In the genomic region with DNA sequence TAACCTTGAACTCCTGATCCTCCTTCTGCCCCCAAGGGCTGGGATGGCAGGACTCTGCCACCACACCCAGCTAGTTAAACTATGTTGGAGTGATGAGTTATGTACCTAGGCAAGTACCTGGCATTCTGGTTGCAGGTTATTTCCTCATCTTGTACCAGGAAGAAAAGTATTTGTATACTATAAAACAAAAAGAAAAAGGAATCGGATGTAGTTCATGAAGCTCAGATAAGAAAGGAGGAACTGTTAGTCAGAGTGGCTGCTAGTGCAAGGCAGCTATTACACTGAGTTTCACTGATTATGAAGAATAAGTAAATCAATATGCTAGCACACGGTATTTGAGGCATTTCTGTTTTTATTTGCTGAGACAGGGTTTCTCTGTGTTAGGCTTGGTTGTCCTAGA, we compare ENCODE assay signal across 30 mouse cellular contexts. TPM values are rescaled to one million over a fixed set of nuclear protein-coding genes. Genes with fewer than 3 reads are reported as not detected.
DNase-seq lines count a peak whose midpoint lies in the region; ATAC-seq and TF ChIP-seq lines count a peak whose summit lies in the region.
"Had no signal": no experiment of that assay in that cellular context is flagged by ENCODE, and none has a peak within 500 bp of the region (broad histone marks: within the 10 kb centered on the region; RNA-seq: fewer than 3 reads in every experiment).

No protein-coding gene starts in this region.

- H3K9me3 ChIP-seq in heart, embryonic 12.5 days (replicated peaks), result no peaks in the 10 kb centered on the region
- no peaks in the 10 kb centered on the region for H3K9me3 ChIP-seq in lung, embryonic 14.5 days (ENCODE audit: low read depth, low read length)
- H3K9me3 ChIP-seq in stomach, embryonic 16.5 days (replicated peaks; ENCODE audit: control insufficient read depth, low read length), result no peaks in the 10 kb centered on the region
- H3K9me3 ChIP-seq: heart, embryonic 15.5 days; liver, embryonic 12.5 days; lung, embryonic 15.5 days; stomach, embryonic 15.5 days had no signal

- no peak overlapping the region for H3K4me2 ChIP-seq in heart, embryonic 12.5 days
- H3K4me2 ChIP-seq in lung, embryonic 14.5 days, result peak overlapping the region; percentile 20; the same call in 1 of the 2 replicates
- peak overlapping the region; percentile 30 for H3K4me2 ChIP-seq in stomach, embryonic 16.5 days (ENCODE audit: low read depth, low read length)
- H3K4me2 ChIP-seq: liver, embryonic 12.5 days had no signal

- 75% methylated on average over 2 of the region's 2 CpGs for WGBS in heart, embryonic 12.5 days
- 79% methylated on average over 2 of the region's 2 CpGs for WGBS in lung, embryonic 14.5 days
- 56% methylated on average over 2 of the region's 2 CpGs for WGBS in stomach, embryonic 16.5 days

- no peak for ATAC-seq in heart, embryonic 12.5 days (ENCODE audit: insufficient number of reproducible peaks, low FRiP score)
- no peak for ATAC-seq in lung, embryonic 14.5 days (ENCODE audit: insufficient read depth)
- no peak for ATAC-seq in stomach, embryonic 16.5 days (ENCODE audit: insufficient read depth, low FRiP score)
- ATAC-seq: activated CD4-positive, CD25-positive, alpha-beta regulatory T cell, adult 4 months; forebrain, embryonic 16.5 days; hindbrain, embryonic 16.5 days; liver, embryonic 12.5 days; midbrain, embryonic 16.5 days had no signal

- peaks cover 18% of the 10 kb centered on the region for H3K4me1 ChIP-seq in heart, embryonic 12.5 days (replicated peaks)
- peaks cover 11% of the 10 kb centered on the region for H3K4me1 ChIP-seq in lung, embryonic 14.5 days (ENCODE audit: insufficient read depth)
- H3K4me1 ChIP-seq in stomach, embryonic 16.5 days (ENCODE audit: control insufficient read depth, insufficient read depth, low read length), result peaks cover 14% of the 10 kb centered on the region

- intact Hi-C loops in left cerebral cortex, postnatal 14 days (cut with DNase I), result no loop called here

- H3K27me3 ChIP-seq in heart, embryonic 12.5 days (replicated peaks), result no peaks in the 10 kb centered on the region
- H3K27me3 ChIP-seq in lung, embryonic 14.5 days (ENCODE audit: insufficient read depth, low read length), result no peaks in the 10 kb centered on the region
- no peaks in the 10 kb centered on the region for H3K27me3 ChIP-seq in stomach, embryonic 16.5 days (ENCODE audit: control insufficient read depth, insufficient read depth, low read length)
- H3K27me3 ChIP-seq: heart, embryonic 15.5 days; liver, embryonic 12.5 days; lung, embryonic 15.5 days; stomach, embryonic 15.5 days had no signal

- H3K36me3 ChIP-seq in heart, embryonic 12.5 days, result peaks cover 16% of the 10 kb centered on the region
- H3K36me3 ChIP-seq in lung, embryonic 14.5 days (ENCODE audit: insufficient read depth), result peaks cover 31% of the 10 kb centered on the region
- no peaks in the 10 kb centered on the region for H3K36me3 ChIP-seq in stomach, embryonic 16.5 days (ENCODE audit: control insufficient read depth, insufficient read depth, low read length)
- H3K36me3 ChIP-seq: stomach, embryonic 15.5 days had no signal

- H3K4me3 ChIP-seq in heart, embryonic 12.5 days, result no peak overlapping the region
- H3K4me3 ChIP-seq in lung, embryonic 14.5 days (ENCODE audit: low read depth, low read length), result no peak overlapping the region
- H3K4me3 ChIP-seq in stomach, embryonic 16.5 days (replicated peaks; ENCODE audit: low read length), result 0 out of 2 replicates have a peak overlapping the region, but pooled peaks have one; percentile 5
- H3K4me3 ChIP-seq: heart, adult 2 months; heart, embryonic 15.5 days; liver, embryonic 12.5 days; stomach, embryonic 15.5 days had no signal

- no peak overlapping the region for H3K9ac ChIP-seq in heart, embryonic 12.5 days
- no peak overlapping the region for H3K9ac ChIP-seq in lung, embryonic 14.5 days
- H3K9ac ChIP-seq in stomach, embryonic 16.5 days (ENCODE audit: low read length), result no peak overlapping the region
- H3K9ac ChIP-seq: heart, embryonic 15.5 days; liver, embryonic 12.5 days; lung, embryonic 15.5 days; stomach, embryonic 15.5 days had no signal

- H3K27ac ChIP-seq in heart, embryonic 12.5 days (ENCODE audit: poor library complexity, severe bottlenecking), result no peak overlapping the region
- no peak overlapping the region for H3K27ac ChIP-seq in lung, embryonic 14.5 days (ENCODE audit: low read depth)
- H3K27ac ChIP-seq in stomach, embryonic 16.5 days (ENCODE audit: low read length), result no peak overlapping the region
- H3K27ac ChIP-seq: heart, adult 2 months; heart, embryonic 15.5 days; liver, embryonic 12.5 days; lung, embryonic 15.5 days; macrophage; stomach, embryonic 15.5 days had no signal

- TF ChIP-seq CTCF in lung, embryonic 14.5 days (IDR thresholded peaks at IDR 0.05; ENCODE audit: low read depth), result no peak

- DNase-seq in heart, adult 11 months, result peak; percentile 39
- no peak for DNase-seq in lung, embryonic 14.5 days
- no peak for DNase-seq in lung, postnatal 36 days
- DNase-seq in MEL-GATA-1-ER (ENCODE audit: extremely low read depth, low read depth), result peak; percentile 48
- DNase-seq in left cerebral cortex, postnatal 14 days (ENCODE audit: low spot score in 2 of 2), result no peak
- no peak for DNase-seq in adrenal gland, postnatal 36 days
- DNase-seq: adrenal gland, adult 8-10 months; cerebellum, adult 2 months; cerebellum, postnatal 25 days; gastrocnemius, postnatal 25 days; heart, adult 2 months; heart, postnatal 36 days; kidney, adult 18-20 months; kidney, postnatal 4 days; layer of hippocampus, adult 9-11 months; right cerebral cortex, adult 18-20 months had no signal

RNA-seq across cellular contexts. Expression of gene Gfpt1, which starts 2.2 kb away (rescaled TPM):
- polyA plus RNA-seq in heart, embryonic 12.5 days (2016; fragmentation: Nextera tagmentation; extraction: Ambion mirVana), result 17.7 and 19.3 TPM in 2 replicates
- polyA plus RNA-seq in lung, embryonic 14.5 days (2014; fragmentation: Nextera tagmentation; extraction: Ambion mirVana), result 22.1 and 25.7 TPM in 2 replicates
- 31.0 and 35.8 TPM in 2 replicates for polyA plus RNA-seq in stomach, embryonic 16.5 days (2015; fragmentation: Nextera tagmentation; extraction: Ambion mirVana)
- 10 to 100 TPM; 56.3 to 57.5 TPM for total RNA-seq in left cerebral cortex, postnatal 14 days (2021)
- 10 to 100 TPM; 50.3 to 57.9 TPM for total RNA-seq in adrenal gland, postnatal 36 days (2021)

RNA-seq across cellular contexts. Expression of gene Nfu1, which starts 35.9 kb away (rescaled TPM):
- polyA plus RNA-seq in heart, embryonic 12.5 days (2016; fragmentation: Nextera tagmentation; extraction: Ambion mirVana), result 97.7 and 101 TPM in 2 replicates
- polyA plus RNA-seq in lung, embryonic 14.5 days (2014; fragmentation: Nextera tagmentation; extraction: Ambion mirVana), result 88.4 and 90.5 TPM in 2 replicates
- polyA plus RNA-seq in stomach, embryonic 16.5 days (2015; fragmentation: Nextera tagmentation; extraction: Ambion mirVana), result 94.6 and 96.8 TPM in 2 replicates
- 10 to 100 TPM; 58.5 to 61.5 TPM for total RNA-seq in left cerebral cortex, postnatal 14 days (2021)
- total RNA-seq in adrenal gland, postnatal 36 days (2021), result 10 to 100 TPM; 71.5 to 80.4 TPM

RNA-seq across cellular contexts. Expression of gene D6Ertd527e, which starts 59.7 kb away (rescaled TPM):
- 0.10 TPM in 1 of 2 replicates, not detected in the other for polyA plus RNA-seq in heart, embryonic 12.5 days (2016; fragmentation: Nextera tagmentation; extraction: Ambion mirVana)
- 0.53 and 0.69 TPM in 2 replicates for polyA plus RNA-seq in lung, embryonic 14.5 days (2014; fragmentation: Nextera tagmentation; extraction: Ambion mirVana)
- polyA plus RNA-seq in stomach, embryonic 16.5 days (2015; fragmentation: Nextera tagmentation; extraction: Ambion mirVana), result 0.44 and 0.61 TPM in 2 replicates
- total RNA-seq in left cerebral cortex, postnatal 14 days (2021), result not detected
- total RNA-seq in adrenal gland, postnatal 36 days (2021), result not detected
- total RNA-seq: gastrocnemius, postnatal 25 days; heart, adult 2 months; heart, postnatal 36 days; left cerebral cortex, adult 18-20 months; left cerebral cortex, postnatal 36 days had no signal
- polyA plus RNA-seq: neural tube, embryonic 14.5 days had no signal

Comparison
In these comparisons a context has a peak if more than half of its experiments do, and no peak if none do; other contexts are left out.
1. DNase-seq: peak in heart, adult 11 months (single experiment) and MEL-GATA-1-ER (single experiment); none in lung, embryonic 14.5 days (single experiment), lung, postnatal 36 days (single experiment), left cerebral cortex, postnatal 14 days (0 of 2) and adrenal gland, postnatal 36 days (0 of 2).